Mouse (Mus musculus): Measurements from ENCODE around the gene Txnl4b. TPM values are rescaled to one million over a fixed set of nuclear protein-coding genes. Genes with fewer than 3 reads are reported as not detected.

Txnl4b gene
- total RNA-seq, 2 experiments from 2014 or later, result 5.6 to 6.7 TPM

- no peak for DNase-seq
Measured at GRCm38 (mm10) chr8:109606725-109607124, 41.0 kb downstream of the Txnl4b start.

GRCm38 (mm10) chr8:109607650-109608049 is 42.0 kb downstream of the Txnl4b start:
- no peak for DNase-seq

- DNase-seq, result peak; percentile 95
Measured at GRCm38 (mm10) chr8:109608271-109609152, 42.8 kb downstream of the Txnl4b start, which contains the start of gene Dhodh. Dhodh (minus strand) TSS chr8:109608673.

GRCm38 (mm10) chr8:109609153-109609502 is 43.4 kb downstream of the Txnl4b start:
- peak; percentile 47 for DNase-seq

- DNase-seq, result no peak
Measured at GRCm38 (mm10) chr8:109614243-109615210, 48.8 kb downstream of the Txnl4b start, which contains the start of gene Pkd1l3. Pkd1l3 (plus strand) TSS chr8:109614517.

GRCm38 (mm10) chr8:109615569-109615968 is 49.9 kb downstream of the Txnl4b start:
- DNase-seq, result no peak

Other genes starting within 250 kb of the Txnl4b start
- gene Pmfbp1, start 71.9 kb upstream of the Txnl4b start, total RNA-seq (2021), result not detected
- 10 to 100 TPM; 18.7 to 19.9 TPM for gene Dhx38, start within 50 bp of the Txnl4b start, total RNA-seq (2021)
- 1 to 10 TPM in 1 of 2 experiments, under 1 TPM in 1; 0.99 to 1.2 TPM for gene Hp, start 13.3 kb downstream of the Txnl4b start, total RNA-seq (2021)
- gene Dhodh, start 42.8 kb downstream of the Txnl4b start, total RNA-seq (2021), result 10 to 100 TPM; 19.6 to 23.1 TPM
- not detected for gene Pkd1l3, start 48.6 kb downstream of the Txnl4b start, total RNA-seq (2021)
- gene Ist1, start 127.4 kb downstream of the Txnl4b start, total RNA-seq (2021), result 10 to 100 TPM; 60.4 to 64.6 TPM
- 10 to 100 TPM; 23.3 to 24.3 TPM for gene Zfp821, start 139.7 kb downstream of the Txnl4b start, total RNA-seq (2021)
- gene Atxn1l, start 171.8 kb downstream of the Txnl4b start, total RNA-seq (2021), result 10 to 100 TPM; 33.6 to 34.4 TPM
- gene Ap1g1, start 212.7 kb downstream of the Txnl4b start, total RNA-seq (2021), result 10 to 100 TPM; 51.8 to 55.9 TPM

Measured in heart, postnatal 4 days (tissue).